Mouse (Mus musculus): ENCODE data around the gene Ahctf1. TPM values are rescaled to one million over a fixed set of nuclear protein-coding genes. Genes with fewer than 3 reads are reported as not detected.
"Not testable (repeated sequence)": the region's sequence is repeated elsewhere in the genome, so short reads cannot be mapped to it uniquely, and the experiment has no call there.

Ahctf1 gene
- polyA plus RNA-seq, 1 experiment from 2014 or later: 17.5 TPM

- Histone ChIP-seq H3K27me3 (no peaks in the 10 kb centered on the region), H3K9me3 (no peaks in the 10 kb centered on the region), H3K27ac (replicated peaks) (no peak overlapping the region), H3K4me2 (no peak overlapping the region), H3K9ac (no peak overlapping the region), H3K4me3 (no peak overlapping the region), H3K36me3 (no peaks in the 10 kb centered on the region), H3K4me1 (replicated peaks) (no peaks in the 10 kb centered on the region)
- no peak for ATAC-seq (ENCODE audit: low read depth)
- 46% methylated on average over 15 of the region's 15 CpGs for WGBS
Observed at GRCm38 (mm10) chr1:179734500-179735474, 68.7 kb downstream of the Ahctf1 start.

DNA sequence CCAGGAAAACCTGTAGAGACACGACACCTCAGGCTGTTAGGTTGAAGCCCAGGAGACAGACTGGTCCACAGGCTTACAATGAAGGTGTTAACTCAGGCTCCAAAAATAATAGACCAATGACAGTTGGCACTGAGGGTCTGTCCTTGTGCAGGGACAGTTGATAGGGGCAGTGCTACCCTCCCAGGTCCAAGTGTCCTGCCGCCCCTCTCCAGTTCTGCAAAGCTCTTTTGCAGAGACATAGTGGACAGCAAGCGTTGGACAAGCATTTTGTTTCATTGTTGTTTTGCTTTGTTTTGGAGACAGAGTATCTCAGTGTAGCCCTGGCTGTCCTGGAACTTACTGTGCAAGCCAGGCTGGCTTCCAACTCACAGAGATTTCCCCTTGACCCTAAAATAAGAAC is 72.1 kb downstream of the Ahctf1 start:
- no peak for ATAC-seq (ENCODE audit: low read depth)
- Histone ChIP-seq H3K9me3 (no peaks in the 10 kb centered on the region), H3K36me3 (no peaks in the 10 kb centered on the region), H3K27ac (replicated peaks) (no peak overlapping the region), H3K4me2 (no peak overlapping the region), H3K27me3 (no peaks in the 10 kb centered on the region), H3K4me1 (replicated peaks) (no peaks in the 10 kb centered on the region), H3K4me3 (no peak overlapping the region), H3K9ac (no peak overlapping the region)
- 91% methylated on average over 3 of the region's 3 CpGs for WGBS

- ATAC-seq (ENCODE audit: low read depth): no peak
- Histone ChIP-seq H3K9ac (no peak overlapping the region), H3K9me3 (no peaks in the 10 kb centered on the region), H3K4me1 (replicated peaks) (no peaks in the 10 kb centered on the region), H3K27me3 (peaks cover under 1% of the 10 kb centered on the region), H3K36me3 (no peaks in the 10 kb centered on the region), H3K27ac (replicated peaks) (no peak overlapping the region), H3K4me2 (no peak overlapping the region), H3K4me3 (no peak overlapping the region)
- 91% methylated on average over 10 of the region's 10 CpGs for WGBS
Observed at GRCm38 (mm10) chr1:179728661-179729060, 74.8 kb downstream of the Ahctf1 start.

GRCm38 (mm10) chr1:179722811-179723469 is 80.5 kb downstream of the Ahctf1 start:
- H3K4me3 ChIP-seq: no peak overlapping the region
- H3K36me3 ChIP-seq: no peaks in the 10 kb centered on the region
- no peak overlapping the region for H3K4me2 ChIP-seq
- H3K9me3 ChIP-seq: no peaks in the 10 kb centered on the region
- H3K27ac ChIP-seq (replicated peaks): no peak overlapping the region
- no peaks in the 10 kb centered on the region for H3K4me1 ChIP-seq (replicated peaks)
- no peak overlapping the region for H3K9ac ChIP-seq
- no peak for ATAC-seq (ENCODE audit: low read depth)
- peaks cover 11% of the 10 kb centered on the region for H3K27me3 ChIP-seq
- WGBS: 35% methylated on average over 8 of the region's 8 CpGs

DNA sequence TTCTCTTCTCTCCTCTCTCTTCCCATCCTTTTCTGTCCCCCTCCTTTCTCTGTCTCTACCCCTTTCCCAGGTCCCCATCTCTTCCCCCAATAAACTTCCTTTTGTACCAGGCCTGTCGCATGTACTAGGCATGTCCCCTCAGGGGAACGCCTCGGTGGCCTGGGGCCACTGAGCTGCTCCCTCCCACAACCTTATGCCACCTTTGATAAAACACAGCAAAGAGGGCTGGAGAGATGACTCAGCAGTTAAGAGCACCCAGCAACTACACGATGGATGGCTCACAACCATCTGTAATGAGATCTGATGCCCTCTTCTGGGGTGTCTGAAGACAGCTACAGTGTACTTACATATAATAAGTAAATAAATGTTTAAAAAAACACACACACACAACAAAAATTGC is 87.7 kb downstream of the Ahctf1 start:
- H3K27ac ChIP-seq (replicated peaks): no peak overlapping the region

DNA sequence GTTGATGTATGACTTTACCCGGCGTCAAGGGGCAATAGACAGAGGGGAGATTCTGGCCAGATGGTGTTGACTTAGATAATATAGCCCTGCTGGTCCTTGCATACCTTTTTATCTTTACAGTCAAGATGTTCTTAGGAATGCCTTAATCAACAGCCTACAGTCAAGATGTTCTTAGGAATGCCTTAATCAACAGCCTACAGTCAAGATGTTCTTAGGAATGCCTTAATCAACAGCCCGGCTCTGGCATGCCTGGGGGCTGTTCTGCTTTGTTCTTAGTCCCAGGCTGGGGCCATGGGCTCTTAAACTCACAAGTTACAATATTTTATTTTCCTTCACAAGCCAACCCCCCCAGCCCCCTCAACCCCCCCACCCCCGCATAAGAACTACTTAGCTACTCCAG is 88.2 kb downstream of the Ahctf1 start:
- H3K27ac ChIP-seq (replicated peaks); H3K4me2 ChIP-seq; H3K9me3 ChIP-seq; H3K27me3 ChIP-seq; H3K36me3 ChIP-seq; H3K4me1 ChIP-seq (replicated peaks); H3K9ac ChIP-seq; ATAC-seq (ENCODE audit: low read depth); H3K4me3 ChIP-seq: not testable (repeated sequence)
- 93% methylated on average over 4 of the region's 4 CpGs for WGBS

More for the DNA sequence above, 87.7 kb downstream of the Ahctf1 start:
- no peak for ATAC-seq (ENCODE audit: low read depth)
- Histone ChIP-seq H3K4me2 (no peak overlapping the region), H3K4me3 (no peak overlapping the region), H3K36me3 (no peaks in the 10 kb centered on the region), H3K9me3 (no peaks in the 10 kb centered on the region), H3K4me1 (replicated peaks) (no peaks in the 10 kb centered on the region), H3K9ac (no peak overlapping the region), H3K27me3 (no peaks in the 10 kb centered on the region)
- WGBS: 95% methylated on average over 4 of the region's 4 CpGs

- Histone ChIP-seq H3K27ac (replicated peaks) (no peak overlapping the region), H3K4me2 (no peak overlapping the region), H3K36me3 (no peaks in the 10 kb centered on the region), H3K9ac (no peak overlapping the region), H3K27me3 (no peaks in the 10 kb centered on the region), H3K4me3 (no peak overlapping the region), H3K9me3 (no peaks in the 10 kb centered on the region), H3K4me1 (replicated peaks) (no peaks in the 10 kb centered on the region)
- WGBS: 83% methylated on average over 3 of the region's 3 CpGs
- no peak for ATAC-seq (ENCODE audit: low read depth)
Observed at GRCm38 (mm10) chr1:179713367-179713766, 90.1 kb downstream of the Ahctf1 start.

DNA sequence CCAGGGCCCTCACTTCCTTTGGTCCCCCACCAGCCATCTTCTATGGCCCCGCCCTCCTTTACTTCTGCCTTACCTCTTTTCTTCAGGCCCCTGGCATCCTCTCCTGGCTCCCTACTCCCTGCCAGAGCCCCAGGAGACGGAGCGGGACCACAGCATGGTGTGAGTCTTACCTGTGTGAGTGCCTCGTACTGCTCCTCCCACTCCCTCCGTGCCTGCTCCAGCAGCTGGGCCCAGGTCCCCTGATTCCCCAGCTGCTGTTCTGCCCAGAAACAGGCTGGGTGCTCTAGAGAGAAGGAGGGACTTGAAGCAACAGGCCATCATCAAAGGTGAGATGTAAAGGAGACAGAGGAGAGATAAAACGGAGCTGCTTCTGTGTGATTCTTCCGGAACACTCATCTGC is 90.8 kb downstream of the Ahctf1 start:
- no peaks in the 10 kb centered on the region for H3K27me3 ChIP-seq
- no peaks in the 10 kb centered on the region for H3K36me3 ChIP-seq
- no peaks in the 10 kb centered on the region for H3K9me3 ChIP-seq
- no peak overlapping the region for H3K4me3 ChIP-seq
- no peak overlapping the region for H3K4me2 ChIP-seq
- H3K9ac ChIP-seq: no peak overlapping the region
- no peaks in the 10 kb centered on the region for H3K4me1 ChIP-seq (replicated peaks)
- no peak overlapping the region for H3K27ac ChIP-seq (replicated peaks)
- no peak for ATAC-seq (ENCODE audit: low read depth)
- WGBS: 82% methylated on average over 7 of the region's 7 CpGs

DNA sequence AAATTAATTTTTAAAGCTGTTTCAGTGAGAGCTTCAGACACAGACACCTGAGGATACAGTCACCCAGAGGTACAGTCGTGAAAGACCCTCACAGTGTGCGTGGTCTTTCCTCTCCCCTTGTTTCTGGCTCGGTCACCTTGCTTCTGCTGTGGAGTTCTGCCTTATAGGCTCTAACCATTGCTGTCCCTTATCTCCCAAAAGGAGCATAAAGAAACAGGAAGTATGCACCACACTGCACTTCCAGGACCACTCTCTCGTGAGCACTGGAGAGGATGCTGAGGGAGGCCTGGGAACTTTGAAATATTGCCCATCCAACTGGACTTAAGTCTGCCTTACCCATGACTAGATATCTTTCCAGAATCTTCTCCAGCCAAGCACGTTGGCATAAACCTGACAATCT is 92.7 kb downstream of the Ahctf1 start:
- H3K4me1 ChIP-seq (replicated peaks): no peaks in the 10 kb centered on the region

DNA sequence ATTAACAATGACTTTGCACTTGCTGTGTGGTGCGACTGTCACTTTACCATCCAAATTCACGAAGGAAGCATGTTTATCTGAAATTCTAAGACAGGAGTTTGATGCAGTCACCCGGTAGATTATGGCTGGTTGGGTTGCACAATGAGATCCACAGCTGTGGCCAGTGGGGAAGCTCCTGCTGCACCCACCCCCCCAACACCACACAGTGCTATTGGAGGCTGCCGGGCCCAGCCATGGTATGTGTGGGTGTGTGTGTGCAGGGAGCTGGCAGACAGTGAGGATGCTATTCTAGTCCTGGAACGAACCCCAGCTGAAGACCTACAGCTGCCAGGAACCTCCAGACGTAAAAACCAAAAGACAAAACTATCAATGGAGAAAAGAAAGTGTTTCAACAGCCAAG is 94.1 kb downstream of the Ahctf1 start:
- 89% methylated on average over 6 of the region's 6 CpGs for WGBS
- no peak overlapping the region for H3K27ac ChIP-seq (replicated peaks)
- no peak overlapping the region for H3K4me3 ChIP-seq
- no peak for ATAC-seq (ENCODE audit: low read depth)
- no peaks in the 10 kb centered on the region for H3K36me3 ChIP-seq
- H3K4me1 ChIP-seq (replicated peaks): no peaks in the 10 kb centered on the region
- no peak overlapping the region for H3K4me2 ChIP-seq
- no peaks in the 10 kb centered on the region for H3K9me3 ChIP-seq
- no peaks in the 10 kb centered on the region for H3K27me3 ChIP-seq
- H3K9ac ChIP-seq: no peak overlapping the region

More for the DNA sequence above, 92.7 kb downstream of the Ahctf1 start:
- Histone ChIP-seq H3K9ac (no peak overlapping the region), H3K9me3 (no peaks in the 10 kb centered on the region), H3K4me3 (no peak overlapping the region), H3K27ac (replicated peaks) (no peak overlapping the region), H3K36me3 (no peaks in the 10 kb centered on the region), H3K27me3 (no peaks in the 10 kb centered on the region), H3K4me2 (no peak overlapping the region)
- 95% methylated on average over 5 of the region's 5 CpGs for WGBS
- ATAC-seq (ENCODE audit: low read depth): no peak

DNA sequence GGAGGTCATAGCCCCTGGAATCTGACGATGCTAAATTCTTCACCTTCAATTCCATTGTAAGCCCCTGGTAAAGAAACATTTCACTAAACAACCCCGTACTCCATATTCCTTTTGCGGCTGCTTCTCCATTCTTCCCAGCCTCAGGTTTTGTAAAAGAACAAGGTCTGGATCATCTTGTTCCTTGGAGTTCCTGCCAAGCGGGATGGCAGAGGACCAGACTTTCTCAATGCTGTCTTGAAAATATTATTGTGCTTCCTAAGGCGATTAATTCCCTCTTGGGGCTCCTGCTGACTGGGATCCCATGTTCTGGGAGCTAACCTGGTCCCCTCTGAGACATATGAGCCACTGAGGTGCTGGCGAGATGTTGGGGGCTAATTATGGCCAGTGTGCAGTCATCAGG is 98.3 kb downstream of the Ahctf1 start:
- WGBS: 91% methylated on average over 6 of the region's 6 CpGs
- no peak overlapping the region for H3K4me2 ChIP-seq

DNA sequence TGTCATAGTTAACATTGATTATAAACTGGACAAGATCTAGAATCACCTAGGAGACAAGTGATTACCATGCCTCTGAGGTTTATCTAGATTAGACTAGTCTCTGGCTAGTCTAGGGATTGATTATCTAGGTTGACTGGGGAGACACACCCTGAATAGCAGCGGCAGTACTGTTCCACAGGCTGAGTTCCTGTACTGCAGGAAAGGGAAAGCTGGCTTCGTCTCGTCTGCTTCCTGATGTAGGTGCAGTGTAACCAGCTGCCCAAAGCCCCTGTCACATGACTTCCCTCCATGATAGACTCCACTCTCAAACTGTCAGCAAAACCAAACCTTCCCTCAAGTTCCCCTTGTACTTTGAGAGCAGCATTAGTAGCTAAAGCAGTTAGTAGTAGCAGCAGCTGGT is 99.3 kb downstream of the Ahctf1 start:
- Histone ChIP-seq H3K9ac (no peak overlapping the region), H3K4me3 (no peak overlapping the region), H3K9me3 (no peaks in the 10 kb centered on the region), H3K4me2 (no peak overlapping the region), H3K27me3 (no peaks in the 10 kb centered on the region), H3K27ac (replicated peaks) (no peak overlapping the region), H3K4me1 (replicated peaks) (no peaks in the 10 kb centered on the region), H3K36me3 (no peaks in the 10 kb centered on the region)
- WGBS: 82% methylated on average over 3 of the region's 3 CpGs
- ATAC-seq (ENCODE audit: low read depth): no peak

More for the DNA sequence above, 98.3 kb downstream of the Ahctf1 start:
- no peak for ATAC-seq (ENCODE audit: low read depth)
- Histone ChIP-seq H3K4me3 (no peak overlapping the region), H3K4me1 (replicated peaks) (no peaks in the 10 kb centered on the region), H3K9ac (no peak overlapping the region), H3K9me3 (no peaks in the 10 kb centered on the region), H3K36me3 (no peaks in the 10 kb centered on the region), H3K27me3 (no peaks in the 10 kb centered on the region), H3K27ac (replicated peaks) (no peak overlapping the region)

Measured in neural tube, embryonic 13.5 days (tissue).